Mouse (Mus musculus): ENCODE measurements at regions not wholly inside any gene's neighbourhood (a gene's known extent, or its start where the extent isn't known, plus 50 kb on each side); places are given as distances from the start of the nearest gene placed in this dataset.

DNA sequence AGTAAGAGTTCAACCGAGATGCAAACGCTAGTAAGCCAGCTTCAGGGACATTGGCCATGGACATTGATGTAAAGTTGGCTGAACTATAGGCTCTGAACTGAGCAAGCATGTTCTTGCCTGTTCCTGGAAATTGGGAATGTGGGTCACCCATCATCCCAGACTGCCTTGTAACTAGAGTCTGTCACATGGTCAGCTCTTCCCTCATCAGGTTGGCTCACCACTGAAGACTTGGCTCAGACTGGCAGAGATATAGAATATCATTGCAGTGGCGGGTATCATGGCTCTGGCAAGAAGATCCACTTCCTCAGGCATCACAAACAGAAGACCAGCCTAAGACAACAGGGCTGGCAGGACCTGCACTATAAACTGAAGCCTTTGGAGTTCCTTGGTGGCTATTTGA lies 255.3 kb upstream of the Acvr2a start:
- no peak overlapping the region for H3K4me2 ChIP-seq (replicated peaks)
- H3K4me3 ChIP-seq (replicated peaks), result no peak overlapping the region
- H3K9me3 ChIP-seq, result no peaks in the 10 kb centered on the region
- H3K27ac ChIP-seq, result no peak overlapping the region
- WGBS, result 95% methylated on average over 3 of the region's 3 CpGs
- no peak overlapping the region for H3K9ac ChIP-seq (replicated peaks)
- no peaks in the 10 kb centered on the region for H3K36me3 ChIP-seq
- H3K4me1 ChIP-seq (replicated peaks), result no peaks in the 10 kb centered on the region
- H3K27me3 ChIP-seq, result no peaks in the 10 kb centered on the region
- ATAC-seq, result no peak

DNA sequence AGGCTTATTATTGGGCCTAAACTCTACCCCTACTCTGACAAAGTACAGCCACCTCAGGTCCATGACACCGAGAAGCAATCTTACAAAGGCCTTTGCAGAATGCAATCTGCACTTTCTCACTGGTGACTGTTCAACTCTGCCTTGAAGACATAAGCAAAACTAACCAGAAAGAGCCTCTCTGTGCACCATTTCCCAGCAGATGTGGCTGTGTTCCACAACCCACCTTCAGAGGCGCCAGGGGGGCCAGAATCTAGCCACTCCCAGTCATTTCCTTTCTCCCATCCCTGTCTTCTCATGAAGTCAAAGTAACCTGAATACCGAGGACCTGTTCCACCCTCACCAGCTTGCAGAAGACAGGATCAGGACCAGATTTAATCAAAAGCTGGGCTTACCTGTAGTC lies 250.3 kb upstream of the Acvr2a start:
- no peak for ATAC-seq
- no peaks in the 10 kb centered on the region for H3K4me1 ChIP-seq (replicated peaks)
- no peak overlapping the region for H3K4me3 ChIP-seq (replicated peaks)
- WGBS, result 82% methylated on average over 3 of the region's 3 CpGs
- no peaks in the 10 kb centered on the region for H3K27me3 ChIP-seq
- H3K9me3 ChIP-seq, result no peaks in the 10 kb centered on the region
- H3K4me2 ChIP-seq (replicated peaks), result no peak overlapping the region
- no peak overlapping the region for H3K27ac ChIP-seq
- no peaks in the 10 kb centered on the region for H3K36me3 ChIP-seq
- H3K9ac ChIP-seq (replicated peaks), result no peak overlapping the region

DNA sequence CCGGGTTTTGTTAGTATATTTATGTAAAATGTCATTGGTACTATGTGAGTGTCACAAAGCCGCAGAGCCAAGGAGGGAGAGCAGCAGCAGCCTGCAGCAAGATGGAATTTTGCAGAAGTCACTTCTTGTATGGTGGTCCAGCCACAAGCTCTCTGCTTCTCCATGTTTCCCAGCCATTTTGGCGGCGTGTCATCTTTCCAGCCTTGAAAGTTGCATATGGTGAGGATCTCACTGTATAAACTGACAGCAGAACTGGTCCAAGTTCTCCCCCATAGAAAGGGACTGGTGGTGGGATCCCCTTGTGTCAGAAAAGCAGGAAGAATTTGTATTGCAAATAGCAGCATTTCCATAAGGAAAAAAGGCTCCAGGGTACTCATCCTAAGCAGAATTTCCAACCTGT lies 249.7 kb upstream of the Acvr2a start:
- no peak overlapping the region for H3K4me3 ChIP-seq (replicated peaks)
- H3K9ac ChIP-seq (replicated peaks), result no peak overlapping the region
- no peak for ATAC-seq
- no peaks in the 10 kb centered on the region for H3K4me1 ChIP-seq (replicated peaks)
- 81% methylated on average over 4 of the region's 4 CpGs for WGBS
- H3K27ac ChIP-seq, result no peak overlapping the region
- H3K9me3 ChIP-seq, result no peaks in the 10 kb centered on the region
- H3K36me3 ChIP-seq, result no peaks in the 10 kb centered on the region
- no peak overlapping the region for H3K4me2 ChIP-seq (replicated peaks)
- H3K27me3 ChIP-seq, result no peaks in the 10 kb centered on the region

DNA sequence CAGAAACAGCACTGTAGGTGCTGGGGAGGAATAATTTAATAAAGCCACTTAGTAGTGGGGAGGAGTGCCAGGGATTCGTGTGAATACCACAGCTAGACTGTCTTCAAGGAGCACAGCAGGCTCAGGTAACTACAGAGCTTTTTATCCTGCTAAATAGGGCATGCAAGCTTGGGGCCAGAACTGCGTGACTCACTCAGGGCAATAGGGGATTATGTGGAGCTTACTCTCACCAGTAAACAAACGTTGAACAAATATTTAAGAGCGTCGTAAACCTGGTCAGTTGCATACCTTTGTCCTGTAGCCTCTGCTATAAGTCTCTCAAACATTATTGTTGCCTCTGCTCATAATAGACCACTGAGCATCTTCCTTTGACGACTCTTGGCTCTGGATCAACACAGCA lies 246.0 kb upstream of the Acvr2a start:
- no peaks in the 10 kb centered on the region for H3K4me1 ChIP-seq (replicated peaks)
- H3K4me2 ChIP-seq (replicated peaks), result no peak overlapping the region
- H3K9me3 ChIP-seq, result no peaks in the 10 kb centered on the region
- H3K36me3 ChIP-seq, result no peaks in the 10 kb centered on the region
- no peak overlapping the region for H3K9ac ChIP-seq (replicated peaks)
- H3K27me3 ChIP-seq, result no peaks in the 10 kb centered on the region
- H3K4me3 ChIP-seq (replicated peaks), result no peak overlapping the region
- WGBS, result 41% methylated on average over 6 of the region's 6 CpGs
- ATAC-seq, result no peak
- no peak overlapping the region for H3K27ac ChIP-seq

DNA sequence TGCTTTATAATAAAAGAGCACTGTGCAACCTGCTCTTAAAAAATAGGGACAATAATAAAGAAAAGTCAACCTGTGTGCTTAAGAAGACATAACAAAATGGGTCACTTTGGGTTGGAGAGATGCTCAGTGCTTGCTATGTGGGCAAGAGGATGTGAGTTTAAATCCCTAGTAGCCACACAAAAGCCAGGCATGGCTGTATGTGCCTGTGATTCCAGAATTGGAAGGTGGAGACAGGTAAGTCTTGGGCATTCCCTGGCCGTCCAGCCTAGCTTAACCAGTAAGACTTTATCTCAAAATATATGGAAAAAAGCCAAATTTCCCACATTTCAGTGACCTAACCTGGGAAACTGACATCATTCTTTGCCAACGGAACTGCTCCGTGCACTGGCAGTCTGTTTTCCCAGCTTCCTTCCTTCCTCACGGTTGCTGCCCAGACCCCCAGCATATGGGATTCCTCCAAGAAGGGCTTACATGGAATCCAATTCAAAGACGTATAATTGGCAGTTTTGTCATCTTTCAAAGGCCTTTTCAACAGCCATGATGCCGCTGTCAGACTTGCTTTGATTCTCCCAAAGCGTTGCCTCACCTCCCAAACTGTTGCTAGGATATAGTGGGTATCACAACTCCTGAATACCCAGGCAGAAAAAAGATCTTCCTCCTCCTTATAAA lies 227.6 kb upstream of the Acvr2a start:
- H3K9me3 ChIP-seq, result no peaks in the 10 kb centered on the region
- WGBS, result 25% methylated on average over 7 of the region's 7 CpGs
- ATAC-seq, result peak; percentile 66
- no peak overlapping the region for H3K4me3 ChIP-seq (replicated peaks)
- no peaks in the 10 kb centered on the region for H3K27me3 ChIP-seq
- H3K36me3 ChIP-seq, result no peaks in the 10 kb centered on the region
- H3K4me1 ChIP-seq (replicated peaks), result peaks cover 9% of the 10 kb centered on the region
- no peak overlapping the region for H3K27ac ChIP-seq
- H3K4me2 ChIP-seq (replicated peaks), result peak overlapping the region; percentile 33
- no peak overlapping the region for H3K9ac ChIP-seq (replicated peaks)

DNA sequence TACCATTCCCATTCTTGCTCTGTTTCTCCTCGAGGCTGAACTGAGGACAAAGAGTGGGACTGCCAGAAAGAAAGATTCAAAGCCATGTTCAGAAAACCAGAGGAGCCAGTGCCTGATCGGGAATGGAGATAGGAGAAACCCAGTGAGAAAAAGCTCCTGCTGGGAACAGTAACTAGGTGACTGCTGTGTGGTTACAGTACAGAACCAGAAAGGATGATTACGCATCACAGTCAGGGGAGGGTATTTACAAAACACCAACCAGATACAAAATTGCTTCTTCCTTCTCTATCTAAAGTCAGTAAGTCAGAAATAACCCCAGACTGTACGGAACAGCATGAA lies 227.1 kb upstream of the Acvr2a start:
- H3K4me3 ChIP-seq (replicated peaks), result no peak overlapping the region
- no peaks in the 10 kb centered on the region for H3K9me3 ChIP-seq
- no peak overlapping the region for H3K27ac ChIP-seq
- H3K36me3 ChIP-seq, result no peaks in the 10 kb centered on the region
- ATAC-seq, result 0 out of 2 replicates have a peak, but pooled peaks have one; percentile 24
- H3K4me1 ChIP-seq (replicated peaks), result peaks cover 9% of the 10 kb centered on the region
- no peaks in the 10 kb centered on the region for H3K27me3 ChIP-seq
- H3K4me2 ChIP-seq (replicated peaks), result peak overlapping the region; percentile 33; the same call in 1 of the 2 replicates
- H3K9ac ChIP-seq (replicated peaks), result no peak overlapping the region
- WGBS, result 42% methylated on average over 4 of the region's 4 CpGs

DNA sequence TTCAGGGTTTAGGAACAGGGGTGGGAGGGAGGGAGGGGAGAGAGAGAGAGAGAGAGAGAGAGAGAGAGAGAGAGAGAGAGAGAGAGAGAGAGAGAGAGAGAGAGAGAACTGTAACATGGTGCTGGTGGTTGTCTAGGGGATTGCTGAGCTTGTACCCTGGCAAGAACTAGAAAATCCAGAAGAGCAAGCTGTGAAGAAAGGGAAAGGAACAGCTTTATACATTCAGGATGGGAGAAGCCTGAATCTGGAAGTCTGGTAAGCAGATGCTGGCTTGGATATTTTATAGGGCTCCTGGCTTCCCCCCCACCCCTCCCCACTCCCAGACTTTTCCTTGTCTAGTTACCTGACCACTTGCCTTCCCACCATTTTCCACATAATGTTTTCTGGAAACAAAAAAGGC lies 224.2 kb upstream of the Acvr2a start:
- H3K27me3 ChIP-seq, result no peaks in the 10 kb centered on the region
- H3K9ac ChIP-seq (replicated peaks), result no peak overlapping the region
- H3K4me3 ChIP-seq (replicated peaks), result no peak overlapping the region
- no peak overlapping the region for H3K4me2 ChIP-seq (replicated peaks)
- no peak overlapping the region for H3K27ac ChIP-seq
- no peaks in the 10 kb centered on the region for H3K9me3 ChIP-seq
- no peaks in the 10 kb centered on the region for H3K36me3 ChIP-seq
- H3K4me1 ChIP-seq (replicated peaks), result peaks cover 9% of the 10 kb centered on the region
- no peak for ATAC-seq

DNA sequence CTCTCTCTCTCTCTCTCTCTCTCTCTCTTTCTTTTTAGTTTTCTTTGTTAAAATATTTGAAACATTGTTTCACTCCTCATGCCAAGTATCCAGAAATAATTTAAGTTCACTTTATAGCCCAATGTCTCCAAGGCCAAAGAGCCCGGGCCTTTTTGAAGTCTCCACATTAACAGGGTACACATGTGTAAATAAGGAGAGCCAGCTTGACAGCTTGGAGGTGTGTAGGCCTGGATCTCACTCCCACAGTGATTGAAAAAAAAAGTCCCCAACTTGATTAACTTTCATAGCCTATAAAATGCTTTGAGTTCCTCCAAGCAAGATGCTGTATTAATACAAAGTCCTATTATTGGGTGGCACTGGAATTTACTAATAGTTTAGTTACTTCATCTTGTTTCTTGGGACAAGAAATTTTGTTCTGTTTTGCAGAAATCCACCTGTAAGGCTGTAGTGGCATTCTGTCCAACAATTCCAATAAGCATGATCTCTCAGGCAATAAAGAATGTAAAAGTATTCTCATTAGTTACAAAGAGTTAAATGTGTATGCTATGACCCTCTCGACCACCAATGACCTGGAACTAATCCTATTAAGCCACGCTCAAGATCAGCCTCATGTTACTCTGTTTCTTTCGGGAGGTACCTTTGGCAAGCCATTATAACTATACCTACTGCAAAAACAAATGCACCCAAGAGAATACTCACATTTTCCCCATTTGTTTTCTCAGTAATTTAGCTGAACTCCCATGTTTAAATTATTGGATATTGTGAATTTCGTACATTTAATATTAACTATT lies 215.9 kb upstream of the Acvr2a start:
- ATAC-seq, result no peak

DNA sequence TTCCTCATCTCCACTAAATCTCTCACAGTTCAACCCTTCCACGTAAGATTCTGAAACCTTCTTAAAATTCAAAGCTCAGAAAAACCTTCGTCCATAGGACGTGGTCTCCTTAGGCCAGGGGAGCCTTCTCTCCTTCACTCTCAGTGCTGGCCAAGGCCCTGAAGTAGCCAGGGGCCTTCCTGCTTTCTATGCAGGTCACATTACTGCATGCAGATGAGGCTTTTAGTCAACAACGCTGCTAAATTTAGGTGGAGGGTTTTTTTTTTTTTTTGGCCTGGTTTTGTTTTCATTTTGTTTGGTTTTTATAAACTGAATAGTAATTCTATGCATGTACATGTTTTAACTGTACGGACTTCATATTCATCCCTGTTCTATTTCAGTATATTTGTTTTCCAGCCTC lies 214.5 kb upstream of the Acvr2a start:
- H3K4me2 ChIP-seq (replicated peaks), result no peak overlapping the region
- H3K27me3 ChIP-seq, result no peaks in the 10 kb centered on the region
- 68% methylated on average over 5 of the region's 5 CpGs for WGBS
- no peak for ATAC-seq
- H3K27ac ChIP-seq, result no peak overlapping the region
- H3K4me1 ChIP-seq (replicated peaks), result peaks cover 2% of the 10 kb centered on the region; the same call in 1 of the 2 replicates
- H3K4me3 ChIP-seq (replicated peaks), result no peak overlapping the region
- no peak overlapping the region for H3K9ac ChIP-seq (replicated peaks)
- H3K9me3 ChIP-seq, result no peaks in the 10 kb centered on the region
- H3K36me3 ChIP-seq, result no peaks in the 10 kb centered on the region

More for the DNA sequence above, 215.9 kb upstream of the Acvr2a start:
- Histone ChIP-seq H3K9me3 (no peaks in the 10 kb centered on the region), H3K9ac (replicated peaks) (no peak overlapping the region), H3K4me1 (replicated peaks) (peaks cover 2% of the 10 kb centered on the region; the same call in 1 of the 2 replicates), H3K27me3 (no peaks in the 10 kb centered on the region), H3K27ac (no peak overlapping the region), H3K36me3 (no peaks in the 10 kb centered on the region), H3K4me3 (replicated peaks) (no peak overlapping the region), H3K4me2 (replicated peaks) (no peak overlapping the region)
- WGBS, result 26% methylated on average over 5 of the region's 5 CpGs

DNA sequence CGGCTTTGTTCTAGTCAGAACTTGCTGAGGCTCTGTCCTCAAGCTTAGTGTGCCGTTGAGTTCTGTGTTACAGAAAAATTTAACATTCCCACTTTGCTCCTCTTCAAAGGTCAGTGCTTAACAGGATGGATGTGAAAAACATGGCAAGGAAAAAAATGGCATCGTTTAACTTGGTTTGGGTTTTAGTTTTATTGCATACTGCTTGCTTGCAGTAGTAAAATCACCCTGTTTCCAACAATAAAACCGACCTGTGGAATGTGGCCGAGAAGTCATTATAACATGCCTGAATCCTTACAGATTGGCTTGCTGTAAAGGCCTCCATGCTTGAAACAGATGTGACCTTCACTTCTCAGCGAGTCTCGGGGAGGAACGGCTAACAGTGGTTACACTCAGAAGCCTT lies 212.1 kb upstream of the Acvr2a start:
- Histone ChIP-seq H3K4me3 (replicated peaks) (no peak overlapping the region), H3K9me3 (no peaks in the 10 kb centered on the region), H3K27me3 (no peaks in the 10 kb centered on the region), H3K9ac (replicated peaks) (no peak overlapping the region), H3K4me1 (replicated peaks) (peaks cover 2% of the 10 kb centered on the region; the same call in 1 of the 2 replicates), H3K36me3 (no peaks in the 10 kb centered on the region), H3K27ac (no peak overlapping the region), H3K4me2 (replicated peaks) (no peak overlapping the region)
- WGBS, result 57% methylated on average over 8 of the region's 8 CpGs
- ATAC-seq, result no peak

DNA sequence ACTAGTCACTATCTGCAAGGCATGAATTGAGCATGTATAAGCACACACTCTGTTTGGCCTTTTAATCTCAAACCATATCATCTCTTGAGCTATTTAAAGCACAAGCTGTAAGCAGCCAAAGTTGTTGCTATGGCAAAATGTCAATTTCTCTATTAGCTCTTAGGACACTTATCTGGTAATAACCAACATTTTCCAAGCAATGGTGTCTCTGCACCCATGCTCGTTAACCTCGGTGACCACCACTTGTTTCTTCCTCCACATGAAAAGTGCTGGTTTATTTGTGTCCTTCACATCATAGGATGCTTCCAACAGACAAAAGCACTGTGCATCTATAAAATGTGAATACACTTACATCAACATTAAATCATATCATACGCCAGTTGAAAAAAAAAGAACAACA lies 204.4 kb upstream of the Acvr2a start:
- no peaks in the 10 kb centered on the region for H3K27me3 ChIP-seq
- H3K4me2 ChIP-seq (replicated peaks), result no peak overlapping the region
- H3K4me1 ChIP-seq (replicated peaks), result no peaks in the 10 kb centered on the region
- no peak for ATAC-seq
- no peaks in the 10 kb centered on the region for H3K9me3 ChIP-seq
- H3K9ac ChIP-seq (replicated peaks), result no peak overlapping the region
- 87% methylated on average over 3 of the region's 3 CpGs for WGBS
- no peak overlapping the region for H3K27ac ChIP-seq
- no peaks in the 10 kb centered on the region for H3K36me3 ChIP-seq
- no peak overlapping the region for H3K4me3 ChIP-seq (replicated peaks)

DNA sequence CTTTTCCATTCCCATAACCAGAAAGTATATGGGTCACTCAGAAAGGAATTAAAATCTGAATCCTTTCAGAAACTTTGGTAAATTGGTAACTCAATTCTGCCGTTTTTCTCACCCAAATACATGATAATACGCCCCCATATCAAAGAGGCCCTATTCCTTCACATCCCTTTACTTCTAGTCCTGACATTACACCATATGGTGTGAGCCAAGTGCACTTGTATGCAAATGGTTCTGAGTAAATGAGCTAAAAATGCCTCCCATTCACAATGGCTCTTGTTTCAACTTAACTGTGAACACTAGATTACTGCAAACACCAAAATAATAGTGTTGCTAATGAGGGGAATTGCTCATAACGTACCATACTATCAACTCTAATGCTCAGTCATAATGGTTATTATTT lies 201.7 kb upstream of the Acvr2a start:
- Histone ChIP-seq H3K4me1 (replicated peaks) (0 out of 2 replicates have a peak, but pooled peaks cover 4% of the 10 kb centered on the region), H3K27me3 (no peaks in the 10 kb centered on the region), H3K9me3 (no peaks in the 10 kb centered on the region), H3K4me2 (replicated peaks) (no peak overlapping the region), H3K4me3 (replicated peaks) (no peak overlapping the region), H3K27ac (no peak overlapping the region), H3K36me3 (no peaks in the 10 kb centered on the region), H3K9ac (replicated peaks) (no peak overlapping the region)
- WGBS, result 65% methylated on average over 3 of the region's 3 CpGs
- no peak for ATAC-seq
